Mouse (Mus musculus) pancreas, adult 10 weeks (tissue): ENCODE data around the gene Adamts1. TPM values are rescaled to one million over a fixed set of nuclear protein-coding genes. Genes with fewer than 3 reads are reported as not detected.

ENCODE experiments used
- polyA plus RNA-seq: library from polyadenylated mRNA; stranded (reverse); fragments of 350-450 nt; fragmentation: Illumina TruSeq; extraction: RNeasy Lipid Tissue Mini Kit (QIAGEN cat#74804); gene quantifications from one replicate; pipeline ENCODE4 v1.2.3, GENCODE M21; 2015; ENCODE audit warnings: low read depth, low replicate concordance; ENCODE audit not compliant: insufficient read depth

The Adamts1 gene
- polyA plus RNA-seq = 7.4 TPM

GRCm38 (mm10) chr16:85802954-85803353 lies at the start of gene Adamts1:
Adamts1 (minus strand) TSS chr16:85803113.

Other genes with a start within 250 kb of the Adamts1 start
- 18.7 TPM for gene Cyyr1, start 249.7 kb downstream of the Adamts1 start, polyA plus RNA-seq
- 3.2 TPM for gene Adamts5, start 98.7 kb upstream of the Adamts1 start, polyA plus RNA-seq